Mouse (Mus musculus) intestine, embryonic 14.5 days (tissue): ENCODE data around the gene Patl2. TPM values are rescaled to one million over a fixed set of nuclear protein-coding genes. Genes with fewer than 3 reads are reported as not detected.
A peak's percentile ranks its signal among the peaks of the same experiment; 100 is the strongest.

Experiments
- ATAC-seq: fragments of 200-750 bp; cut with Nextera tagmentation; replicated peaks from 2 replicates; pipeline ENCODE4 v1.8.0; 2017; ENCODE audit warnings: low read depth, moderate number of reproducible peaks, moderate TSS enrichment, moderate library complexity; ENCODE audit not compliant: low FRiP score, low TSS enrichment
- DNase-seq: peaks from one replicate; pipeline ENCODE4 v3.0.0-alpha.2; 2018; ENCODE audit warnings: low spot score
- H3K27ac ChIP-seq: fragments of 300-500 bp; sonication (generic); 2 replicates; pipeline ENCODE4 v1.5.1; 2014; ENCODE audit warnings: low read depth, mild to moderate bottlenecking, control low read depth
- H3K27me3 ChIP-seq: fragments of 300-500 bp; sonication (generic); replicated peaks from 2 replicates; pipeline ENCODE4 v1.6.1; 2014; ENCODE audit warnings: low read length, control low read depth; ENCODE audit not compliant: control insufficient read depth, insufficient read depth
- H3K36me3 ChIP-seq: fragments of 300-500 bp; sonication (generic); 2 replicates; pipeline ENCODE4 v1.6.1; 2014; ENCODE audit warnings: low read length, control low read depth; ENCODE audit not compliant: control insufficient read depth, insufficient read depth
- H3K4me1 ChIP-seq: fragments of 300-500 bp; sonication (generic); replicated peaks from 2 replicates; pipeline ENCODE4 v1.6.1; 2014; ENCODE audit warnings: low read length, control low read depth, mixed read lengths; ENCODE audit not compliant: control insufficient read depth, insufficient read depth
- H3K4me2 ChIP-seq: fragments of 300-500 bp; sonication (generic); 2 replicates; pipeline ENCODE4 v1.6.1; 2014; ENCODE audit warnings: low read length
- H3K4me3 ChIP-seq: fragments of 300-500 bp; sonication (generic); 2 replicates; pipeline ENCODE4 v1.5.1; 2014; ENCODE audit warnings: low read depth, low read length, control low read depth, mixed read lengths
- H3K9ac ChIP-seq: fragments of 300-500 bp; sonication (generic); 2 replicates; pipeline ENCODE4 v1.6.1; 2014; ENCODE audit warnings: mild to moderate bottlenecking, low read length
- H3K9me3 ChIP-seq: fragments of 300-500 bp; sonication (generic); 2 replicates; pipeline ENCODE4 v1.6.1; 2016; ENCODE audit warnings: low read length, control low read depth; ENCODE audit not compliant: control insufficient read depth
- WGBS: fragments of 180-500 bp; shearing (Covaris S2); extraction: QIAGEN DNeasy Blood & Tissue Kit; methylation state at CpG from one replicate; pipeline ENCODE4 v1.1.7; 2014; 5-methylcytosine and 5-hydroxymethylcytosine counted together
- polyA plus RNA-seq: library from polyadenylated mRNA; unstranded; fragments of >200 nt; fragmentation: Nextera tagmentation; extraction: Ambion mirVana; gene quantifications from 2 replicates; pipeline ENCODE4 v1.2.1, GENCODE M21; 2014

Patl2 gene
- polyA plus RNA-seq, 1 experiment from 2014 or later = not detected

- Histone ChIP-seq H3K27ac (no peak overlapping the region), H3K4me3 (no peak overlapping the region), H3K4me2 (no peak overlapping the region), H3K27me3 (no peaks in the 10 kb centered on the region), H3K4me1 (peaks cover 1% of the 10 kb centered on the region; the same call in 1 of the 2 replicates), H3K9ac (no peak overlapping the region), H3K9me3 (no peaks in the 10 kb centered on the region), H3K36me3 (no peaks in the 10 kb centered on the region)
- ATAC-seq (no peak), DNase-seq (no peak)
- WGBS = 92% methylated on average over 2 of the region's 2 CpGs
Observed at GRCm38 (mm10) chr2:122132078-122132477, 53.9 kb downstream of the Patl2 start.

GRCm38 (mm10) chr2:122127635-122128034 lies 58.4 kb downstream of the Patl2 start:
- Histone ChIP-seq H3K27ac (no peak overlapping the region), H3K27me3 (no peaks in the 10 kb centered on the region), H3K4me1 (peaks cover 7% of the 10 kb centered on the region; the same call in 1 of the 2 replicates), H3K4me3 (no peak overlapping the region), H3K9me3 (no peaks in the 10 kb centered on the region), H3K9ac (no peak overlapping the region), H3K36me3 (no peaks in the 10 kb centered on the region), H3K4me2 (no peak overlapping the region)
- ATAC-seq (no peak), DNase-seq (no peak)
- WGBS = 96% methylated on average over 4 of the region's 4 CpGs

GRCm38 (mm10) chr2:122126765-122127347 lies 59.1 kb downstream of the Patl2 start:
- no peak overlapping the region for H3K9ac ChIP-seq
- H3K27ac ChIP-seq = no peak overlapping the region
- H3K9me3 ChIP-seq = no peaks in the 10 kb centered on the region
- no peak overlapping the region for H3K4me3 ChIP-seq
- H3K27me3 ChIP-seq = no peaks in the 10 kb centered on the region
- H3K4me2 ChIP-seq = no peak overlapping the region
- no peak for DNase-seq
- WGBS = 33% methylated on average over 5 of the region's 5 CpGs
- no peaks in the 10 kb centered on the region for H3K36me3 ChIP-seq
- ATAC-seq = no peak
- peaks cover 7% of the 10 kb centered on the region; the same call in 1 of the 2 replicates for H3K4me1 ChIP-seq

DNA sequence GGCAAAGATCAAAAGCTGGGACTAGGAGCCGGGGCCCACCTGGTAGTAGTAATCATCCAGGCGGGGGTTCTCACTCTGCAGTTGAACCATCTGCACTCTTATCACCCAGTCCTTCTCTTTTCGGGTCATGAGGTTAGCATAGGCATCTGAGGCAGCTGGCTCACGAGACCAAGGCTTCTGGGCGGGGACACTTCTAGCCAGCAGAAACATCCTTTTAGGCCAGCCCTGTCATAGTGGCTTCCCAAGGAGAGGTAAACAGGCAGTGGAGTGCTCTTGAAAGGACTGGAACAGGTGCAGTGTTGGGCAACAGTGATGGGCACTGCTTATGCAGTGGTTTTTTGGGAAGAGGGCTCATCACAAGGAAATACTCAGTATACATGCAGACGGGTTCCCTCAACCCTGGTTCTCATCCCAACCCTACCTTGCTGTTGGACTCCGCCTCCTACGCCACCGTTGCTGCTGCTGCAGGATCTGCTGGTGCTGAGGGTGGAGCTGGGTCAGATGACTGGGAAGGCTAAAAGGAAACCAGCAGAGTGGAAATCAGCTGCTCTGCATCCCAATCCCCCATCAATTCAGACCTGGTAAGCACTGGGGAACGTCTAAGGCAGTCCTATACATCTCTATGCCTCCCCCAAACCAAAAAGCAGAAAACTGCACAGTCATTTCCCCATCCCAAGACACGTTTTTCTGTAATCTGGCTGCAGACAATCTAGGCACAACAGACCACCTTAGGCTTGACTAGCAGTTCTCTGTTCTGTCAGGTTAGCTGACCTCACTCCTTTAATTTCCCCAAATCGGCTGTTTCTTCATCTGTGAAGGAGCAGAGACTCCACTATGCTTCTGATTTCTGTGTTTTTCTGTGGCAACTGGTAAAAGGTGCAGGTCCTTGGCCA lies 60.1 kb downstream of the Patl2 start:
- Histone ChIP-seq H3K4me3 (no peak overlapping the region), H3K4me2 (no peak overlapping the region), H3K27me3 (no peaks in the 10 kb centered on the region), H3K9ac (no peak overlapping the region), H3K9me3 (no peaks in the 10 kb centered on the region), H3K4me1 (peaks cover 7% of the 10 kb centered on the region; the same call in 1 of the 2 replicates), H3K27ac (no peak overlapping the region), H3K36me3 (no peaks in the 10 kb centered on the region)
- DNase-seq = no peak
- no peak for ATAC-seq
- WGBS = 49% methylated on average over 12 of the region's 12 CpGs

DNA sequence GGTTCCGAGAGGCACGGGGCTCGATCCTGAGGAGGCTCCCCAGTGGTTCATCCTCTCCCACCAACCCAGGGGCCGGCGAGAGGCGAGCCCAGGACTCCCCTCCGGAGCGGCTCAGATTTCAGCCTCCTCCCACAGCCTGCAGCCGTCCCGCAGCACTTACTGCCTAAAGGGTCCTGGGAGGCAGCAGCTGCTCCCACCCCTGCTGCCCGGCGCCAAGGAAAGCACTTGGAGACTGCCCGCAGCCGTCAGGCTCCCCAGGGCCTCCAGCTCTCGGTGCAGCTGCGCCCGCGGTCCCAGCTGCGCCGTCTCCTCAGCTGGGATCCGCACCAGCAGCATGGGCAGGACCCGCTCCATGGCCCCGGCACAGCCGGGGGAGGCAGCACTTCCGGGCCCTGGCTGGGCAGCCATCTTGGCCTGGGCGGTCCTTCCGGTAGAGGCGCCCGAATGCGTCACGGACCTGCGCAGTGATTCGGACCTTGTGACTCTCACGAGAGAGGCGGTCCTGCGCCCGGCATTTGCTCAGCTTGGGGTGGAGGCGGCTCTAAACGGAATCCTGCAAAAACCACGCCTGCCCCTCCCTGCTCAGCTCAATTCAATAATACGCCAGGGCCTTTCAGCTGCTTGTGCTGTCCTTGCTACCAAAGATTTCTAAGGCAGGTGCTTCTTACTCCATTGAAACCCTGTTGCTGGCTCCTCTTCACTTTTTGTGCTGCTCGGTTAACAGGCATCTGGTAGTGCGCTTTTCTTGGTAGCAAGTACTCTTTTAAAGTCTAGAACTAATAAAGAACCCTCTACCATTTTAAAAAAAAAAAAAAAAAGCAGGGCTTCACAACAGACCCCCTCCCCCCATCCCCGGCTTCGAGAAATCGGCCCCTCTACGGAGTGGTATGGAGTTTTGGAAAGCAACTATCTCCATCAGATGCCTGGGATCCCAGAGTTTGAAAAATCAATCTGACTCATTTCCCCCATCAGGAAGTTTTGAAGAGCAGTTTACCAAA lies 67.7 kb downstream of the Patl2 start, which contains the start of gene Spg11:
Gene Spg11 (minus strand): TSS at position 426 of the 998 bp plus-strand sequence.
- H3K4me1 ChIP-seq = peaks cover 6% of the 10 kb centered on the region; the same call in 1 of the 2 replicates
- peaks cover 10% of the 10 kb centered on the region for H3K36me3 ChIP-seq
- ATAC-seq (peak; percentile 99), DNase-seq (peak; percentile 96)
- no peaks in the 10 kb centered on the region for H3K9me3 ChIP-seq
- peak within 1 kb of the TSS; percentile 99 for H3K27ac ChIP-seq
- H3K9ac ChIP-seq = peak within 1 kb of the TSS; percentile 91
- peak within 1 kb of the TSS; percentile 68 for H3K4me2 ChIP-seq
- peak within 1 kb of the TSS; percentile 87 for H3K4me3 ChIP-seq
- H3K27me3 ChIP-seq = no peaks in the 10 kb centered on the region
- WGBS = under 1% methylated on average over 47 of the region's 47 CpGs

DNA sequence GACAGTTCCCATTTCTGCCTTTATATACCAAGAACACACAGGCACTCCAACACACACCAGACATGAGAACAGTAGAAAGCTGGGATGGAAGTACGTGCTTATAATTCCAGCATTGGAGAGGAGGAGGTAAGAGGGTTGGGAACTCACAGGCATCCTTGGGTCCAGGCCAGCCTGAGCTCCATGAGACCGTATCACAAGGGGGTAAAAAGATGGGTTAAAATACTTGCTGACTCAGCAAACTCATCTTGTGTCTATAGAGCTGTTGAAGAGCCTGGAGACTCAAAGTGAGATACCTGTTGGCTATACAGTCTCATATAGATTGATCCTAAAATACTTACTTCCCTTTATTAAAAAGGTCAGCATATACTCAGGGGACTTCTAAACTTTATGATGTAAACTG lies 69.1 kb downstream of the Patl2 start:
- WGBS = 90% methylated on average over 2 of the region's 2 CpGs
- peak overlapping the region; percentile 68 for H3K4me2 ChIP-seq

DNA sequence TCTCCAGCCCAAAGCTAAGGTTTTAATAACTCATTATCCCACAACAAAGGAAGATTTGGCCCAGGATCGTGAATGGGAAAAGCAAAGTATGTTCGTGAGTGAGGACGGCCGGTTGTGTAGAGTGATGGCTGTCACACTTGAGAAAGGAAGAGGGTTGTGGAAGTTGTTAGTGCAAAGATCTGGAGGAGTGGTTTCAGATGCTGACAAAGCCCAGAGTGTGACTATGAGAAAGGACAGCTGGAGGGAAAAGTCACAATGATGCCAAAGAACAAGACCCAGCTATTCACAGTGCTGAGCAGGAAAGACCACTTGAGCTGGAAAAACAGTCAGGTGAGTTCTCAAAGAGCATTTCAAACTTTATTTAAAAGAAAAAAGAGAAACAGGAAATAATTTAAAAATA lies 76.3 kb downstream of the Patl2 start:
- Histone ChIP-seq H3K9me3 (no peaks in the 10 kb centered on the region), H3K4me2 (no peak overlapping the region), H3K27ac (peak overlapping the region; percentile 16; the same call in 1 of the 2 replicates), H3K27me3 (no peaks in the 10 kb centered on the region), H3K4me1 (no peaks in the 10 kb centered on the region), H3K36me3 (peaks cover 59% of the 10 kb centered on the region), H3K9ac (no peak overlapping the region), H3K4me3 (no peak overlapping the region)
- no peak for ATAC-seq
- WGBS = 78% methylated on average over 4 of the region's 4 CpGs
- no peak for DNase-seq

More for the DNA sequence above, 69.1 kb downstream of the Patl2 start:
- no peak overlapping the region for H3K9ac ChIP-seq
- DNase-seq (no peak), ATAC-seq (no peak)
- H3K27me3 ChIP-seq = no peaks in the 10 kb centered on the region
- no peak overlapping the region for H3K27ac ChIP-seq
- peaks cover 18% of the 10 kb centered on the region for H3K36me3 ChIP-seq
- peak overlapping the region; percentile 87; the same call in 1 of the 2 replicates for H3K4me3 ChIP-seq
- no peaks in the 10 kb centered on the region for H3K9me3 ChIP-seq
- peaks cover 6% of the 10 kb centered on the region; the same call in 1 of the 2 replicates for H3K4me1 ChIP-seq

DNA sequence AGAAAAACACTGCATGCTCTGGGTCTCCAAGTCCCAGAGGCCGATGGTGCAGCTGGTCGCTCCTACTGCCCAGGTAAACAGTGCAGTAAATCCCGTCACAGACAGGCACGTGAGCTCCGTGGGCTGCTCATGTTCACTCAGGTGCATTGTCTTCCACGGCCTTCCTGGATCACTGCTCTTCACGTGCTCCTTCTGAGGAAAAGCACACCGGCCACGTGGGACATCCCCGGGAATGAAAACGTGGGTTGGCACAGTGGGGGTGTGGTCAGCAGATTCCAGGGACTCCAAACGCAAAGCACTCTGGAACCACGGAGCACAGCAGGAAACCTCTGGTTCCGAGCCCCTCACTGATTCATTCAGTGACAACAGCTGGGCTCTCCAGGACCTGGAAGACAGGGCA lies 77.9 kb downstream of the Patl2 start:
- Histone ChIP-seq H3K9me3 (no peaks in the 10 kb centered on the region), H3K9ac (no peak overlapping the region), H3K4me3 (no peak overlapping the region), H3K4me1 (no peaks in the 10 kb centered on the region), H3K36me3 (peaks cover 57% of the 10 kb centered on the region), H3K27me3 (no peaks in the 10 kb centered on the region), H3K27ac (no peak overlapping the region), H3K4me2 (no peak overlapping the region)
- DNase-seq = no peak
- 82% methylated on average over 14 of the region's 14 CpGs for WGBS
- no peak for ATAC-seq
